Mouse (Mus musculus): Measurements from ENCODE around the gene Fcgr1.
A peak's percentile ranks its signal among the peaks of the same experiment; 100 is the strongest.
"Not testable (repeated sequence)": the region's sequence is repeated elsewhere in the genome, so short reads cannot be mapped to it uniquely, and the experiment has no call there.

The Fcgr1 gene

GRCm38 (mm10) chr3:96247356-96248140 lies 46.2 kb downstream of the Fcgr1 start:
- DNase-seq, result peak; percentile 59

GRCm38 (mm10) chr3:96246427-96246856 lies 47.3 kb downstream of the Fcgr1 start, which contains the start of gene Hist2h3c1:
Hist2h3c1 (plus strand) TSS chr3:96246685.
- DNase-seq, result not testable (repeated sequence)

- not testable (repeated sequence) for DNase-seq
These were observed 47.8 kb downstream of the Fcgr1 start for GRCm38 (mm10) chr3:96246018-96246417.

GRCm38 (mm10) chr3:96245003-96245886 lies 48.5 kb downstream of the Fcgr1 start, which contains the start of gene Hist2h2aa1:
Hist2h2aa1 (plus strand) TSS chr3:96245497.
- peak; percentile 92 for DNase-seq

- no peak for DNase-seq
These were observed 49.7 kb downstream of the Fcgr1 start for GRCm38 (mm10) chr3:96243921-96244572.

- DNase-seq, result no peak
These were observed 53.0 kb downstream of the Fcgr1 start for GRCm38 (mm10) chr3:96240799-96241197.

GRCm38 (mm10) chr3:96239949-96240798 lies 53.6 kb downstream of the Fcgr1 start, which contains the start of gene Hist2h2aa2:
Hist2h2aa2 (minus strand) TSS chr3:96240276.
- DNase-seq, result peak; percentile 96

- peak; percentile 68 for DNase-seq
These were observed 54.6 kb downstream of the Fcgr1 start, which contains the start of gene Hist2h3c2 for GRCm38 (mm10) chr3:96238954-96239793. Hist2h3c2 (minus strand) TSS chr3:96239127.

- no peak for DNase-seq
These were observed 55.8 kb downstream of the Fcgr1 start for GRCm38 (mm10) chr3:96237904-96238511.

- DNase-seq, result no peak
These were observed 56.4 kb downstream of the Fcgr1 start for GRCm38 (mm10) chr3:96237335-96237903.

GRCm38 (mm10) chr3:96236834-96237334 lies 56.9 kb downstream of the Fcgr1 start:
- DNase-seq, result no peak

- DNase-seq, result no peak
These were observed 57.9 kb downstream of the Fcgr1 start for GRCm38 (mm10) chr3:96235836-96236235.

GRCm38 (mm10) chr3:96234914-96235313 lies 58.9 kb downstream of the Fcgr1 start:
- DNase-seq, result no peak

Data from cerebellum, adult 9-10 months (tissue).